Mouse (Mus musculus): ENCODE results near the gene Dido1. TPM values are rescaled to one million over a fixed set of nuclear protein-coding genes. Genes with fewer than 3 reads are reported as not detected.

The Dido1 gene
- total RNA-seq (2015): 33.0 and 37.4 TPM in 2 replicates
- total RNA-seq (2017): 42.9 and 56.0 TPM in 2 replicates

GRCm38 (mm10) chr2:180709923-180710272 lies at the start of gene Dido1, which contains the start of gene Gid8:
Dido1 (minus strand) TSS chr2:180709999.
Gid8 (plus strand) TSS chr2:180710117.
- ATAC-seq (replicated peaks; ENCODE audit: poor library complexity): peak; percentile 73

GRCm38 (mm10) chr2:180758513-180759263 lies 48.9 kb upstream of the Dido1 start:
- no peak for ATAC-seq (replicated peaks; ENCODE audit: poor library complexity)

- ATAC-seq (replicated peaks; ENCODE audit: poor library complexity): no peak
These were observed 47.0 kb upstream of the Dido1 start for GRCm38 (mm10) chr2:180756786-180757185.

GRCm38 (mm10) chr2:180755896-180756295 lies 46.1 kb upstream of the Dido1 start:
- ATAC-seq (replicated peaks; ENCODE audit: poor library complexity): peak; percentile 76

- ATAC-seq (replicated peaks; ENCODE audit: poor library complexity): no peak
These were observed 45.3 kb upstream of the Dido1 start for GRCm38 (mm10) chr2:180754976-180755688.

GRCm38 (mm10) chr2:180748904-180749303 lies 39.1 kb upstream of the Dido1 start:
- ATAC-seq (replicated peaks; ENCODE audit: poor library complexity): no peak

GRCm38 (mm10) chr2:180746569-180747192 lies 36.9 kb upstream of the Dido1 start:
- ATAC-seq (replicated peaks; ENCODE audit: poor library complexity): no peak

- peak; percentile 100 for ATAC-seq (replicated peaks; ENCODE audit: poor library complexity)
These were observed 35.6 kb upstream of the Dido1 start for GRCm38 (mm10) chr2:180745248-180745927.

GRCm38 (mm10) chr2:180743321-180743720 lies 33.5 kb upstream of the Dido1 start:
- no peak for ATAC-seq (replicated peaks; ENCODE audit: poor library complexity)

- ATAC-seq (replicated peaks; ENCODE audit: poor library complexity): no peak
These were observed 33.0 kb upstream of the Dido1 start for GRCm38 (mm10) chr2:180742820-180743219.

GRCm38 (mm10) chr2:180741421-180741820 lies 31.6 kb upstream of the Dido1 start:
- ATAC-seq (replicated peaks; ENCODE audit: poor library complexity): no peak

- ATAC-seq (replicated peaks; ENCODE audit: poor library complexity): 0 out of 2 replicates have a peak, but pooled peaks have one; percentile 23
These were observed 30.6 kb upstream of the Dido1 start for GRCm38 (mm10) chr2:180740349-180740748.

GRCm38 (mm10) chr2:180737984-180738383 lies 28.2 kb upstream of the Dido1 start:
- peak; percentile 61 for ATAC-seq (replicated peaks; ENCODE audit: poor library complexity)

GRCm38 (mm10) chr2:180735232-180735631 lies 25.4 kb upstream of the Dido1 start:
- no peak for ATAC-seq (replicated peaks; ENCODE audit: poor library complexity)

- peak; percentile 57 for ATAC-seq (replicated peaks; ENCODE audit: poor library complexity)
These were observed 22.2 kb upstream of the Dido1 start for GRCm38 (mm10) chr2:180731984-180732383.

- ATAC-seq (replicated peaks; ENCODE audit: poor library complexity): no peak
These were observed 21.2 kb upstream of the Dido1 start for GRCm38 (mm10) chr2:180731036-180731435.

GRCm38 (mm10) chr2:180727613-180728021 lies 17.8 kb upstream of the Dido1 start:
- ATAC-seq (replicated peaks; ENCODE audit: poor library complexity): no peak

- peak; percentile 58 for ATAC-seq (replicated peaks; ENCODE audit: poor library complexity)
These were observed 17.1 kb upstream of the Dido1 start for GRCm38 (mm10) chr2:180726658-180727442.

- no peak for ATAC-seq (replicated peaks; ENCODE audit: poor library complexity)
These were observed 16.2 kb upstream of the Dido1 start for GRCm38 (mm10) chr2:180725856-180726629.

- no peak; the same call in 1 of the 2 replicates for ATAC-seq (replicated peaks; ENCODE audit: poor library complexity)
These were observed 15.6 kb upstream of the Dido1 start for GRCm38 (mm10) chr2:180725414-180725778.

All from megakaryocyte progenitor cell, adult 5-6 weeks (primary cell).